Mouse (Mus musculus) kidney, embryonic 16.5 days (tissue): Measurements from ENCODE around the gene Nfs1. TPM values are rescaled to one million over a fixed set of nuclear protein-coding genes. Genes with fewer than 3 reads are reported as not detected.

Experiments used
- ATAC-seq: fragments of 200-750 bp; cut with Nextera tagmentation; 2 replicates; pipeline ENCODE4 v1.8.0; 2017; ENCODE audit warnings: moderate TSS enrichment; ENCODE audit not compliant: low FRiP score, low TSS enrichment
- H3K27ac ChIP-seq: fragments of 300-500 bp; sonication (generic); 2 replicates; pipeline ENCODE4 v1.5.1; 2014; ENCODE audit warnings: low read length
- H3K27me3 ChIP-seq: fragments of 300-500 bp; sonication (generic); 2 replicates; pipeline ENCODE4 v1.6.1; 2014; ENCODE audit warnings: low read length, control low read depth, mixed read lengths; ENCODE audit not compliant: insufficient read depth
- H3K36me3 ChIP-seq: fragments of 300-500 bp; sonication (generic); 2 replicates; pipeline ENCODE4 v1.6.1; 2014; ENCODE audit warnings: low read length, control low read depth, mixed read lengths; ENCODE audit not compliant: insufficient read depth
- H3K4me1 ChIP-seq: fragments of 300-500 bp; sonication (generic); 2 replicates; pipeline ENCODE4 v1.6.1; 2014; ENCODE audit warnings: low read length, control low read depth, mixed read lengths; ENCODE audit not compliant: insufficient read depth
- H3K4me2 ChIP-seq: fragments of 300-500 bp; sonication (generic); replicated peaks from 2 replicates; pipeline ENCODE4 v1.6.1; 2014; ENCODE audit warnings: low read depth, low read length
- H3K4me3 ChIP-seq: fragments of 300-500 bp; sonication (generic); 2 replicates; pipeline ENCODE4 v1.5.1; 2014; ENCODE audit warnings: mild to moderate bottlenecking, low read length
- H3K9ac ChIP-seq: fragments of 300-500 bp; sonication (generic); replicated peaks from 2 replicates; pipeline ENCODE4 v1.6.1; 2014; ENCODE audit warnings: low read length
- H3K9me3 ChIP-seq: fragments of 300-500 bp; sonication (generic); 2 replicates; pipeline ENCODE4 v1.6.1; 2016; ENCODE audit warnings: low read length, control low read depth
- WGBS: fragments of 180-500 bp; shearing (Covaris S2); extraction: QIAGEN DNeasy Blood & Tissue Kit; methylation state at CpG from one replicate; pipeline ENCODE4 v1.1.7; 2014; 5-methylcytosine and 5-hydroxymethylcytosine counted together
- polyA plus RNA-seq: library from polyadenylated mRNA; unstranded; fragments of >200 nt; fragmentation: Nextera tagmentation; extraction: Ambion mirVana; gene quantifications from 2 replicates; pipeline ENCODE4 v1.2.1, GENCODE M21; 2015

Gene Nfs1
- polyA plus RNA-seq, 1 experiment from 2014 or later = 60.1 TPM

DNA sequence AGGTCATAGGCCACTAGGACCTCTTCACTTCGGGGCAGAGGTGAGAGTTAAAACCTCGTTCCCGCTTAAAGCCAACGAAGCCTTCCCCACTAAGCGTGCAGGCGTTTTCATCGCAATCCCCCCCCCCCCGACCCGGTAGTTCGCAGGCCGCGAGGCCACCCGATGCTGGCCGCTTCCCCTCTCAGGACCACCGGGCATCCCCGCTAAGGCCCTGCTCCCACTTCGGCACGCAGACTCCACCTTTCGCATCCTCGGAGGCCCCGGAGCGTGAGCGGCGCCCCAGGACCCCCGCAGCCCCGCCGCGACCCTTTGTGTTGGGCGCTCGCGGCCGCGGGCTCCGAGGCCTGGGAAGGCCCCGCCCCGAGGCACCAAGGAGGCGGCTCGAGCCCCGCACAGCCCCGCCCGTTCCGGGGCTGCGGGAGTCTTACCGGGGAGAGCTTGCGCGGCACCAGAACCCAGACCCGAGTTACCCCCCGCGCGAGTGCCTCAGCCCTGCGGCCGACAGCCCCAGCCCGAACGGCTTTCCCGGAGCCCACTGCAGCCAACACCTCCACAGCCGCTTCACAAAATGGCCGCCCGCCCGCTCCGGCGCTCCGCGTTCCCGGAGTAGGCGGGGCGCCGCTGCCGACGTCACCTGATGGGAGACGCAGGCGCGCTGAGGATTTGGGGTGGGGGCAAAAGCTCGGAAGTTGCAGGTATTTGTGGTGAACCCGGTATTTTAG, 32.5 kb downstream of the Nfs1 start, which contains the start of the genes Cpne1 and Rbm12:
TSS of gene Cpne1 (minus strand) at position 608 of the 722 bp plus-strand sequence.
TSS of gene Rbm12 (minus strand) at position 621 of the 722 bp plus-strand sequence.
- 0% methylated on average over 68 of the region's 74 CpGs for WGBS
- Histone ChIP-seq H3K36me3 (peaks cover 3% of the 10 kb centered on the region; the same call in 1 of the 2 replicates), H3K9me3 (no peaks in the 10 kb centered on the region), H3K9ac (peak within 1 kb of the TSS; percentile 93), H3K4me2 (peak within 1 kb of the TSS; percentile 76), H3K4me1 (peaks cover 16% of the 10 kb centered on the region), H3K27ac (peak within 1 kb of the TSS; percentile 94), H3K4me3 (peak within 1 kb of the TSS; percentile 89), H3K27me3 (no peaks in the 10 kb centered on the region)
- ATAC-seq = peak; percentile 95

DNA sequence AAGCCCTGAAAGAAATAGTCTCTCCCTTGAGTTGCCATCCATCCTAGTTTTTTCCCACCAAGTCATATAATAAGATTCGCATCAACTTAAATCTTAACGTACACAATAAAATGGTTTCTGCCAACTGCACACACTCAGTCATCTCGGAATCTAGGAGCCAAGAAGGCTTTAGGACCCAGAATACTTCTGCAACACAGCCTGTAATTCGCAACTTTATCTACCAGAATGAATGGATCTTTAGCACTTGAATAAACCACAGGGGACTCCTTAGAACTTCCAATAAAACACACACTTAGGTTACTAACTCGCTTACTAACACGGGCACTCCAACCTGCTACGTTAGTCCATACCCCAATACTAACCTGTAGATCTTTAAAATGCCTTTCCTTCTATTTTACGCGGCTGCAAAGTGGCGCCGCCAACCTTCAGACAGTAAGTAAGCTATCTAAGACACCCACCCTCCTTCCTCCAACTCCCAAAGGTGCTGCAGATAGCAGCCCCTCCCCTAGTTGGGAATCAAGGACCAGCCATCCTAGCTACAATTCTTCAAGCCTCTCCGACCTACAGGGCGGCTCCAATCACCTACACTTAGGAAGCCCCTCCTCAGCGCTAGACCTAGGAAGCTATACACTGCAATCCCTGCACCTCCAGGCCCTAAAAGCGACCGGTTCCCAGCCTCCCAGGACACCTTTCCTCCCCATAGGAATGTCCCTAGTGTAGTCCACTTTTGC, 33.2 kb downstream of the Nfs1 start:
- Histone ChIP-seq H3K4me3 (peak overlapping the region; percentile 89), H3K9ac (peak overlapping the region; percentile 93), H3K27ac (peak overlapping the region; percentile 94), H3K36me3 (peaks cover 3% of the 10 kb centered on the region; the same call in 1 of the 2 replicates), H3K4me1 (peaks cover 16% of the 10 kb centered on the region), H3K9me3 (no peaks in the 10 kb centered on the region), H3K27me3 (no peaks in the 10 kb centered on the region), H3K4me2 (peak overlapping the region; percentile 76)
- under 1% methylated on average over 16 of the region's 16 CpGs for WGBS
- ATAC-seq = peak; percentile 84

- H3K4me2 ChIP-seq = no peak overlapping the region
- WGBS = 81% methylated on average over 5 of the region's 5 CpGs
- no peak for ATAC-seq
- H3K9ac ChIP-seq = no peak overlapping the region
- H3K27me3 ChIP-seq = no peaks in the 10 kb centered on the region
- no peaks in the 10 kb centered on the region for H3K4me1 ChIP-seq
- H3K36me3 ChIP-seq = peaks cover 19% of the 10 kb centered on the region
- H3K27ac ChIP-seq = no peak overlapping the region
- H3K9me3 ChIP-seq = no peaks in the 10 kb centered on the region
- no peak overlapping the region for H3K4me3 ChIP-seq
Measured at GRCm38 (mm10) chr2:156091926-156092325, 52.1 kb downstream of the Nfs1 start.

DNA sequence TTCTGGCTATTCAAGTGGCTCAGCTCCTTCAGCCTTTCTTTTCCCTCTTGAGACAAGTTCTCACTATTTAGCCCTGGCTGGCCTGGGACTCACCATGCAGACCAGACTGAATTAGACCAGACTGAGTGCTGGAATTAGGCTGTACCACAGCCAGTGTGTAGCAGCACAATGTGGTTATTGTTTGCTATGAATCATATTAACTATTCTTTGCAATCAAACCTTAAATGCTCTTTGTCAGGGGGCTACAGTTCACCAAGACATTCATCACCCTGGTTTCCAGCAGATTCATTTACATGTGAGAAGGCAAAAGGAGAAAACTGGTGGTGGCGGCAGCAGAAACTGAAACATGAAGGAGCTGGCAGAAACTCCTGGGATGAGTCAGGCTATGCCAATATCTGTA, 54.2 kb downstream of the Nfs1 start:
- Histone ChIP-seq H3K4me1 (no peaks in the 10 kb centered on the region), H3K9ac (no peak overlapping the region), H3K27me3 (no peaks in the 10 kb centered on the region), H3K9me3 (no peaks in the 10 kb centered on the region), H3K27ac (no peak overlapping the region), H3K36me3 (peaks cover 7% of the 10 kb centered on the region; the same call in 1 of the 2 replicates), H3K4me3 (no peak overlapping the region), H3K4me2 (no peak overlapping the region)
- WGBS = 94% methylated on average over 1 of the region's 1 CpGs
- ATAC-seq = no peak

- H3K9ac ChIP-seq = no peak overlapping the region
- no peaks in the 10 kb centered on the region for H3K27me3 ChIP-seq
- WGBS = 88% methylated on average over 7 of the region's 7 CpGs
- H3K36me3 ChIP-seq = peaks cover 7% of the 10 kb centered on the region; the same call in 1 of the 2 replicates
- no peaks in the 10 kb centered on the region for H3K9me3 ChIP-seq
- H3K4me2 ChIP-seq = no peak overlapping the region
- H3K27ac ChIP-seq = no peak overlapping the region
- no peak overlapping the region for H3K4me3 ChIP-seq
- ATAC-seq = no peak
- H3K4me1 ChIP-seq = no peaks in the 10 kb centered on the region
Measured at GRCm38 (mm10) chr2:156087391-156088110, 56.4 kb downstream of the Nfs1 start.

GRCm38 (mm10) chr2:156084541-156084940, 59.4 kb downstream of the Nfs1 start:
- Histone ChIP-seq H3K4me1 (no peaks in the 10 kb centered on the region), H3K4me3 (no peak overlapping the region), H3K27me3 (no peaks in the 10 kb centered on the region), H3K36me3 (peaks cover 1% of the 10 kb centered on the region; the same call in 1 of the 2 replicates), H3K9ac (no peak overlapping the region), H3K4me2 (no peak overlapping the region), H3K27ac (no peak overlapping the region), H3K9me3 (no peaks in the 10 kb centered on the region)
- no peak for ATAC-seq
- WGBS = 87% methylated on average over 3 of the region's 3 CpGs

DNA sequence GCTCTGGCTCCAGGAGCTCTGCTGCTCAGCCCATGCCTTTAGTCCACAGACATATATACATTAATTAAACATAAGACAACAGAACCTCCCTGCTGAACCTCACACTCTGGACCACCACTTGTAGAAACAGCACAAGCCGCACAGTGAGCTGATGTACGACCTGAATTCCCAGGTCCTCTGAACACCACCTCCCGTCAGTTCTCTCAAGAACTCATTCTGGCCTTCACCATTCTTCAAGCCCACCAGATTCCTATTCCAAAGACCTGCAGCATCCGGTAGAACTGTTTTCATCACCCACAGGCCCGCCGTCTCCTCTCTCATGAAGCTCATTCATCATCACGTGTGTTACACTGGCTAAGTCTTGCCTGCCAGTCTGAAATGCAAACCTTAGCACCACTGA, 63.6 kb downstream of the Nfs1 start:
- 81% methylated on average over 7 of the region's 7 CpGs for whole genome bisulfite sequencing

DNA sequence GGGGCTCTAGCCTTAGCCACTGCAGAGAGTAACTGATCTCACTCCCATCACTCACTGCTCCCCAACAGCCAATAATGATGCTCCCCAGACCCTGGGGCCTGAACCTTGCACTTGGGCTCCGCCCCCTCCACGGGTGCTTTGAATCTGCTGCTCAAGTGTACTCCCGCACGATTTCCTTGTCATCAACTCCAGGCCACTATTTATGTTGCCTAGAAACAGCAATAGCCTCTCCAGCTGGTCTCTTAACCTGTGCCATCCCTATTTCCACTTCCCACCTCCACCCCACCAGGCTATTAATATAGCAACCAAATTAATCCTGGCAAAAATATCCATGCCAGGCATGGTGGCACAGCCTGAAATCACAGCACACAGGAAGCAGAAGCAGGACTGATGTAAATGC, 64.3 kb downstream of the Nfs1 start:
- Histone ChIP-seq H3K4me1 (no peaks in the 10 kb centered on the region), H3K9ac (no peak overlapping the region), H3K27ac (no peak overlapping the region), H3K27me3 (no peaks in the 10 kb centered on the region), H3K36me3 (peaks cover 41% of the 10 kb centered on the region), H3K4me2 (no peak overlapping the region), H3K4me3 (no peak overlapping the region), H3K9me3 (no peaks in the 10 kb centered on the region)
- WGBS = 30% methylated on average over 4 of the region's 4 CpGs
- no peak for ATAC-seq

More for the DNA sequence above, 63.6 kb downstream of the Nfs1 start:
- peaks cover 36% of the 10 kb centered on the region for H3K36me3 ChIP-seq
- H3K4me1 ChIP-seq = no peaks in the 10 kb centered on the region
- H3K4me2 ChIP-seq = no peak overlapping the region
- H3K27me3 ChIP-seq = no peaks in the 10 kb centered on the region
- no peaks in the 10 kb centered on the region for H3K9me3 ChIP-seq
- no peak overlapping the region for H3K4me3 ChIP-seq
- no peak overlapping the region for H3K27ac ChIP-seq
- ATAC-seq = no peak
- H3K9ac ChIP-seq = no peak overlapping the region

DNA sequence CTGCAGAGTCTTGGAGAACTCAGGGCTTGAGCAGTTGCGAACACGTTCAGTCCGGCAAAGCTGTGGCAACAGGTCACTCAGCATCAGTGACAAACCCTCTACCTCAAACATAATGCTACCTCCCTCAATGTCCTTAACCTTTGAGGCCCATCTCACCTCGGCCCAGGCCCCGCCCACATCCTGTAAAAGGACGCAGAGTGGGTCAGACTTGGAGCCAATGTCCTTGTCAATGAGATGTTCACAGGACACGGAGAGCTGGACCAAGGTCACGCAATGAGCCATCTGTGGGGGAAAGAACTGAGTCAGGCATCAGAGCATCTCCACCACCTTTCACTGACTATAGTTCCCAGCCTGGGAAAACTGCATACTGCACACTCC, 64.8 kb downstream of the Nfs1 start:
- Histone ChIP-seq H3K9ac (no peak overlapping the region), H3K27ac (no peak overlapping the region), H3K4me3 (no peak overlapping the region), H3K4me2 (no peak overlapping the region), H3K27me3 (no peaks in the 10 kb centered on the region), H3K36me3 (peaks cover 46% of the 10 kb centered on the region), H3K9me3 (no peaks in the 10 kb centered on the region), H3K4me1 (no peaks in the 10 kb centered on the region)
- no peak for ATAC-seq
- 74% methylated on average over 8 of the region's 8 CpGs for WGBS
